ENCODE assay signal across 29 mouse cellular contexts in genomic region chr13:16833069-16833468, GRCm38 (mm10).
"Had no signal": no experiment of that assay in that cellular context is flagged by ENCODE, and none has a peak within 500 bp of the region (broad histone marks: within the 10 kb centered on the region; RNA-seq: fewer than 3 reads in every experiment).

No protein-coding gene starts in this region.

- H3K9me3 ChIP-seq: embryonic facial prominence, embryonic 10.5 days; embryonic facial prominence, embryonic 12.5 days; embryonic facial prominence, embryonic 13.5 days; embryonic facial prominence, embryonic 15.5 days; forebrain, embryonic 10.5 days; forebrain, embryonic 12.5 days; forebrain, embryonic 13.5 days; forebrain, embryonic 15.5 days; heart, embryonic 10.5 days had no signal

- H3K27ac ChIP-seq: embryonic facial prominence, embryonic 10.5 days; embryonic facial prominence, embryonic 12.5 days; embryonic facial prominence, embryonic 13.5 days; embryonic facial prominence, embryonic 15.5 days; forebrain, embryonic 10.5 days; forebrain, embryonic 12.5 days; forebrain, embryonic 13.5 days; forebrain, embryonic 15.5 days; gastrocnemius, adult 2 months; heart, adult 2 months; heart, embryonic 10.5 days had no signal

- H3K27me3 ChIP-seq: embryonic facial prominence, embryonic 12.5 days; embryonic facial prominence, embryonic 13.5 days; embryonic facial prominence, embryonic 15.5 days; forebrain, embryonic 12.5 days; forebrain, embryonic 13.5 days; forebrain, embryonic 15.5 days had no signal

- H3K4me3 ChIP-seq: embryonic facial prominence, embryonic 10.5 days; embryonic facial prominence, embryonic 12.5 days; embryonic facial prominence, embryonic 13.5 days; embryonic facial prominence, embryonic 15.5 days; erythroblast, embryonic 14.5 days; forebrain, embryonic 10.5 days; forebrain, embryonic 12.5 days; forebrain, embryonic 13.5 days; forebrain, embryonic 15.5 days; gastrocnemius, adult 2 months; heart, adult 2 months; heart, embryonic 10.5 days had no signal

- H3K36me3 ChIP-seq: embryonic facial prominence, embryonic 10.5 days; embryonic facial prominence, embryonic 12.5 days; embryonic facial prominence, embryonic 13.5 days; embryonic facial prominence, embryonic 15.5 days; forebrain, embryonic 10.5 days; forebrain, embryonic 12.5 days; forebrain, embryonic 15.5 days; heart, embryonic 10.5 days had no signal

- H3K4me2 ChIP-seq: embryonic facial prominence, embryonic 12.5 days; embryonic facial prominence, embryonic 13.5 days; embryonic facial prominence, embryonic 15.5 days; forebrain, embryonic 12.5 days; forebrain, embryonic 13.5 days; forebrain, embryonic 15.5 days had no signal

- ATAC-seq: forebrain, embryonic 13.5 days; forebrain, embryonic 14.5 days; forebrain, embryonic 15.5 days; forebrain, embryonic 16.5 days; forebrain, postnatal 0 days had no signal

- H3K9ac ChIP-seq: embryonic facial prominence, embryonic 12.5 days; embryonic facial prominence, embryonic 13.5 days; embryonic facial prominence, embryonic 15.5 days; forebrain, embryonic 12.5 days; forebrain, embryonic 13.5 days; forebrain, embryonic 15.5 days; forebrain, postnatal 0 days had no signal

- DNase-seq: cerebellum, adult 8-10 months; cerebellum, adult 9-10 months; cerebellum, adult 9-11 months; cerebellum, postnatal 10 days; cerebellum, postnatal 14 days; cerebellum, postnatal 25 days; cerebellum, postnatal 36 days; embryo, embryonic 11 days; forebrain, postnatal 0 days; gastrocnemius, adult 2 months; gastrocnemius, postnatal 10 days; gastrocnemius, postnatal 14 days; gastrocnemius, postnatal 25 days; gastrocnemius, postnatal 36 days; heart, adult 11 months; heart, adult 18-20 months; heart, adult 2 months had no signal

- H3K4me1 ChIP-seq: embryonic facial prominence, embryonic 10.5 days; embryonic facial prominence, embryonic 12.5 days; embryonic facial prominence, embryonic 13.5 days; embryonic facial prominence, embryonic 15.5 days; forebrain, embryonic 12.5 days; forebrain, embryonic 13.5 days; forebrain, embryonic 15.5 days; heart, embryonic 10.5 days had no signal
